Mouse (Mus musculus) liver, embryonic 14.5 days (tissue): ENCODE results near the gene Olfr320. TPM values are rescaled to one million over a fixed set of nuclear protein-coding genes. Genes with fewer than 3 reads are reported as not detected.

ENCODE experiments used
- ATAC-seq: fragments of 200-750 bp; cut with Nextera tagmentation; 2 replicates; pipeline ENCODE4 v1.8.0; 2017; ENCODE audit warnings: moderate number of reproducible peaks, mild to moderate bottlenecking, moderate library complexity; ENCODE audit not compliant: insufficient read depth
- DNase-seq, 3 experiments: peaks; one replicate each; pipeline ENCODE4 v3.0.0-alpha.2; 2012 to 2013; ENCODE audit warnings: low read depth in 3 of 3, low spot score in 3 of 3
- H3K27ac ChIP-seq: fragments of 300-500 bp; sonication (generic); 2 replicates; pipeline ENCODE4 v1.5.1; 2014; ENCODE audit warnings: moderate library complexity, mild to moderate bottlenecking, control low read depth, inconsistent platforms
- H3K27me3 ChIP-seq: fragments of 300-500 bp; sonication (generic); 2 replicates; pipeline ENCODE4 v1.6.1; 2014; ENCODE audit warnings: mild to moderate bottlenecking, low read length, moderate library complexity; ENCODE audit not compliant: control insufficient read depth, insufficient read depth
- H3K36me3 ChIP-seq: fragments of 300-500 bp; sonication (generic); replicated peaks from 2 replicates; pipeline ENCODE4 v1.6.1; 2014; ENCODE audit warnings: low read depth; ENCODE audit not compliant: control insufficient read depth, insufficient read depth
- H3K4me1 ChIP-seq, 2 experiments: fragments of 200-500 bp in 1 of 2; fragments of 300-500 bp in 1 of 2; sonication (generic) in 1 of 2; replicated peaks; 2 replicates each; pipeline ENCODE4 v1.6.1; 2012 to 2014; ENCODE audit warnings: antibody characterized with exemption in 1 of 2, inconsistent platforms in 1 of 2, low read length in 1 of 2; ENCODE audit not compliant: control insufficient read depth in 2 of 2, insufficient read depth in 2 of 2
- H3K4me2 ChIP-seq: fragments of 300-500 bp; sonication (generic); 2 replicates; pipeline ENCODE4 v1.6.1; 2014; ENCODE audit warnings: low read depth, mild to moderate bottlenecking, control low read depth, moderate library complexity
- H3K4me3 ChIP-seq, 2 experiments: fragments of 200-500 bp in 1 of 2; fragments of 300-500 bp in 1 of 2; sonication (generic) in 1 of 2; 2 replicates each; pipeline ENCODE4 v1.5.1; 2012 to 2014; ENCODE audit warnings: low read depth in 2 of 2, low read length in 2 of 2, mild to moderate bottlenecking in 2 of 2, control low read depth in 1 of 2, inconsistent platforms in 1 of 2, moderate library complexity in 1 of 2; ENCODE audit not compliant: insufficient read depth in 1 of 2
- H3K9ac ChIP-seq: fragments of 300-500 bp; sonication (generic); replicated peaks from 2 replicates; pipeline ENCODE4 v1.6.1; 2014; ENCODE audit warnings: mild to moderate bottlenecking, control low read depth, moderate library complexity
- H3K9me3 ChIP-seq: fragments of 300-500 bp; sonication (generic); 2 replicates; pipeline ENCODE4 v1.6.1; 2016; ENCODE audit warnings: low read length, mixed read lengths; ENCODE audit not compliant: control insufficient read depth
- CTCF ChIP-seq: IDR thresholded peaks from 2 replicates; pipeline ENCODE4 v1.5.1; 2016; ENCODE audit warnings: antibody characterized with exemption, low read depth, control low read depth
- EP300 ChIP-seq: IDR thresholded peaks from 2 replicates; pipeline ENCODE4 v1.6.1; 2016; ENCODE audit warnings: antibody characterized with exemption, low read depth
- WGBS: fragments of 180-500 bp; shearing (Covaris S2); extraction: QIAGEN DNeasy Blood & Tissue Kit; methylation state at CpG from one replicate; pipeline ENCODE4 v1.1.7; 2014; ENCODE audit not compliant: insufficient replicate concordance; 5-methylcytosine and 5-hydroxymethylcytosine counted together
- polyA plus RNA-seq, 2 experiments: library from polyadenylated mRNA; depleted of rRNA in 1 of 2; stranded (reverse) in 1 of 2; unstranded in 1 of 2; fragments of >200 nt; fragmentation: Nextera tagmentation in 1 of 2; extraction: Ambion mirVana in 1 of 2; gene quantifications; 2 replicates each; pipeline versions ENCODE4 v1.2.1 to v1.2.3; 2012 to 2014

Olfr320 gene
- polyA plus RNA-seq, 2 experiments = not detected

- Histone ChIP-seq H3K27ac (peak overlapping the region; percentile 98), H3K9ac (peak overlapping the region; percentile 98), H3K4me3 (peak overlapping the region; percentile 77 to 80), H3K9me3 (no peaks in the 10 kb centered on the region), H3K4me2 (peak overlapping the region; percentile 75), H3K4me1 (peaks cover 21 to 25% of the 10 kb centered on the region in 2 experiments), H3K27me3 (no peaks in the 10 kb centered on the region), H3K36me3 (peaks cover 34% of the 10 kb centered on the region)
- ATAC-seq (peak; percentile 78), DNase-seq (peak; percentile 76 to 85 (median 76))
- TF ChIP-seq CTCF (no peak), EP300 (peak; percentile 53)
- WGBS = 5% methylated on average over 13 of the region's 14 CpGs
Observed at GRCm38 (mm10) chr11:58641057-58641456, 39.8 kb upstream of the Olfr320 start.

GRCm38 (mm10) chr11:58641638-58642358, 39.1 kb upstream of the Olfr320 start:
- peaks cover 20 to 24% of the 10 kb centered on the region in 2 experiments for H3K4me1 ChIP-seq
- TF ChIP-seq CTCF = no peak
- TF ChIP-seq EP300 = peak; percentile 95
- H3K27ac ChIP-seq = peak overlapping the region; percentile 98
- peaks cover 41% of the 10 kb centered on the region for H3K36me3 ChIP-seq
- no peaks in the 10 kb centered on the region for H3K9me3 ChIP-seq
- no peaks in the 10 kb centered on the region for H3K27me3 ChIP-seq
- peak; percentile 93 to 94 (median 94) for DNase-seq
- peak overlapping the region; percentile 77 to 80 for H3K4me3 ChIP-seq
- peak overlapping the region; percentile 98 for H3K9ac ChIP-seq
- peak overlapping the region; percentile 75 for H3K4me2 ChIP-seq
- 33% methylated on average over 13 of the region's 13 CpGs for WGBS
- ATAC-seq = peak; percentile 97

GRCm38 (mm10) chr11:58643350-58643749, 37.5 kb upstream of the Olfr320 start:
- peak overlapping the region; percentile 75 for H3K4me2 ChIP-seq
- no peaks in the 10 kb centered on the region for H3K9me3 ChIP-seq
- peaks cover 19 to 23% of the 10 kb centered on the region in 2 experiments for H3K4me1 ChIP-seq
- H3K9ac ChIP-seq = peak overlapping the region; percentile 66
- peaks cover 57% of the 10 kb centered on the region for H3K36me3 ChIP-seq
- peak overlapping the region; percentile 7 to 77; a peak in 3 of 4 replicates for H3K4me3 ChIP-seq
- no peak for ATAC-seq
- no peaks in the 10 kb centered on the region for H3K27me3 ChIP-seq
- peak; percentile 82 to 90 (median 89) for DNase-seq
- peak overlapping the region; percentile 98 for H3K27ac ChIP-seq
- TF ChIP-seq CTCF (peak; percentile 99), EP300 (no peak)
- WGBS = 24% methylated on average over 6 of the region's 6 CpGs

- H3K4me2 ChIP-seq = no peak overlapping the region
- no peak for ATAC-seq
- no peaks in the 10 kb centered on the region for H3K9me3 ChIP-seq
- no peak overlapping the region for H3K27ac ChIP-seq
- no peak for DNase-seq
- H3K4me1 ChIP-seq = no peaks in the 10 kb centered on the region
- no peak overlapping the region for H3K4me3 ChIP-seq
- no peak overlapping the region for H3K9ac ChIP-seq
- H3K27me3 ChIP-seq = no peaks in the 10 kb centered on the region
- TF ChIP-seq EP300 = no peak
- peaks cover 20% of the 10 kb centered on the region for H3K36me3 ChIP-seq
- WGBS = 84% methylated on average over 3 of the region's 3 CpGs
Observed at GRCm38 (mm10) chr11:58655151-58655550, 25.7 kb upstream of the Olfr320 start.

- no peak for DNase-seq
- 73% methylated on average over 4 of the region's 4 CpGs for WGBS
- no peaks in the 10 kb centered on the region for H3K4me1 ChIP-seq
Observed at GRCm38 (mm10) chr11:58658596-58658995, 22.3 kb upstream of the Olfr320 start, which contains the start of gene Olfr322. Olfr322 (plus strand) TSS chr11:58658782.

More at GRCm38 (mm10) chr11:58658596-58658995, 22.3 kb upstream of the Olfr320 start, which contains the start of gene Olfr322:
- Histone ChIP-seq H3K9ac (no peak within 1 kb of the TSS), H3K4me3 (no peak within 1 kb of the TSS), H3K27me3 (no peaks in the 10 kb centered on the region), H3K4me2 (no peak within 1 kb of the TSS), H3K36me3 (no peaks in the 10 kb centered on the region), H3K27ac (no peak within 1 kb of the TSS), H3K9me3 (no peaks in the 10 kb centered on the region)
- no peak for ATAC-seq
- TF ChIP-seq EP300 = no peak
- TF ChIP-seq CTCF = no peak
